Mouse (Mus musculus): ENCODE measurements at regions not wholly inside any gene's neighbourhood (a gene's known extent, or its start where the extent isn't known, plus 50 kb on each side); places are given as distances from the start of the nearest gene placed in this dataset.
A peak's percentile ranks its signal among the peaks of the same experiment; 100 is the strongest.

DNA sequence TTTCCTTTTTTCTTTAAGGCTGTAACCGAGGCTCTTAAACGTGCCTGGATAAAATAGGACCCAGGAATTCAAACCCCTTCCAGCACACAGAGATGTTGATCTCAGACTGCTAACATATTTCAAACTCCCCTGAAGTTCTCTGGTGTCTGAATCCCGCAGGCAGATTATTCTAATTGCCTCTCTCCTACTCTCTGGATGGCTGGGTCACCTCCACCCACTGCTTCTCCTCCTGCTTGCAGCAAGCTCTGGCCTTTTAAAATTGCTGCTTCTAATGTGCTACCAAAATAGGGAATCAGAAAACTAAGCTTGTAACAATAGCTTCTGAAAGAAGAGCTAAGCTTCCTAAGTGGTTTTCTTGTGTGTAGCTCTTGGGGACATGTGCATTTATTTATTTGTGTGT lies 64.4 kb upstream of the Ldb2 start:
- H3K4me2 ChIP-seq: no peak overlapping the region
- H3K4me1 ChIP-seq: 0 out of 2 replicates have a peak, but pooled peaks cover 3% of the 10 kb centered on the region
- no peaks in the 10 kb centered on the region for H3K36me3 ChIP-seq (replicated peaks)
- 36% methylated on average over 3 of the region's 3 CpGs for WGBS
- 0 out of 2 replicates have a peak overlapping the region, but pooled peaks have one; percentile 12 for H3K27ac ChIP-seq
- no peaks in the 10 kb centered on the region for H3K9me3 ChIP-seq
- no peaks in the 10 kb centered on the region for H3K27me3 ChIP-seq (replicated peaks)
- ATAC-seq (replicated peaks): no peak
- H3K9ac ChIP-seq: no peak overlapping the region
- H3K4me3 ChIP-seq: no peak overlapping the region

DNA sequence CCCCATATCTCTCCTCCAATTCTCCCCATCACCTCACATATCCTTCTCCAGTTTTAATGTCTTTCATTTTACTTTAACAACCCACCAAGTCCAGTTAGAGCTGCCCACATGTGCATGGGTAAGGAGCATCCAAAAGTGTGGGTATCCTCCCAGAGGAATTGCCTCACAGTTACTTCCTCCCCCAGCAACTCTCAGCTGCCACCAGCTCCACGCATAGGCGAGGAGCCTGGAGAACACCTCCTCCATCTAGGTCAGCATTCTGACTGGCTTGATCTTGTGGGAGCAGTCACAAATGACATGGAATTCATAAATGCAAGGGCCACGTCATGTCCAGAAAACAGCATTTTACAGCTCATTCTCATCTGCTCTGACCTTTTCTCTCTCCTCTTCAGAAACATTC lies 63.9 kb upstream of the Ldb2 start:
- H3K36me3 ChIP-seq (replicated peaks): no peaks in the 10 kb centered on the region
- H3K4me3 ChIP-seq: no peak overlapping the region
- H3K27ac ChIP-seq: no peak overlapping the region
- 0 out of 2 replicates have a peak, but pooled peaks cover 3% of the 10 kb centered on the region for H3K4me1 ChIP-seq
- no peaks in the 10 kb centered on the region for H3K27me3 ChIP-seq (replicated peaks)
- WGBS: 66% methylated on average over 3 of the region's 3 CpGs
- no peak overlapping the region for H3K4me2 ChIP-seq
- H3K9me3 ChIP-seq: no peaks in the 10 kb centered on the region
- no peak for ATAC-seq (replicated peaks)
- H3K9ac ChIP-seq: no peak overlapping the region

DNA sequence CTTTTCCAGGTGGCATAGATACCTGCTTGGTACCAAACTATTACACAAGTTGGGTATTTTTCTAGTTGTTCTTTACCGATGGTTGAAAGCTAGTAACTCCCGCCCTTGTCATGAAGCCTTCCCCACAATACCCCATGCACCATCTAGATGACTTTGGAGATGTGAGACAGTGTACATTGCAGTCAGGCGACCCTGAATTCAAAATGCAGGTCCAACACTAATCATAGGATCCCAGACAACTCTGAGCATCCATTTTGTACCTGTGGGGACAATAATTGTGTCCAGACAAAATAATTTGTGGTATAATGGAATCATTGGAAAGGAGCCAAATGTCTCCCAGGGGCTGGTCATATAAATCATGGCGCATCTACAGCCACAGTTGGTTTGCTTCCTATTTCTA lies 54.7 kb upstream of the Ldb2 start:
- H3K27ac ChIP-seq: no peak overlapping the region
- WGBS: 88% methylated on average over 4 of the region's 4 CpGs
- H3K4me1 ChIP-seq: no peaks in the 10 kb centered on the region
- H3K9ac ChIP-seq: no peak overlapping the region
- no peak overlapping the region for H3K4me2 ChIP-seq
- H3K9me3 ChIP-seq: no peaks in the 10 kb centered on the region
- H3K27me3 ChIP-seq (replicated peaks): no peaks in the 10 kb centered on the region
- H3K4me3 ChIP-seq: no peak overlapping the region
- ATAC-seq (replicated peaks): no peak
- H3K36me3 ChIP-seq (replicated peaks): no peaks in the 10 kb centered on the region

Data from midbrain, embryonic 15.5 days (tissue).